Mouse (Mus musculus) adipocyte (in vitro differentiated cells): ENCODE measurements at regions not wholly inside any gene's neighbourhood (a gene's known extent, or its start where the extent isn't known, plus 50 kb on each side); places are given as distances from the start of the nearest gene placed in this dataset.

Source experiments
- DNase-seq: peaks from one replicate; pipeline ENCODE4 v3.0.0-alpha.2; 2016; ENCODE audit warnings: low spot score

DNA sequence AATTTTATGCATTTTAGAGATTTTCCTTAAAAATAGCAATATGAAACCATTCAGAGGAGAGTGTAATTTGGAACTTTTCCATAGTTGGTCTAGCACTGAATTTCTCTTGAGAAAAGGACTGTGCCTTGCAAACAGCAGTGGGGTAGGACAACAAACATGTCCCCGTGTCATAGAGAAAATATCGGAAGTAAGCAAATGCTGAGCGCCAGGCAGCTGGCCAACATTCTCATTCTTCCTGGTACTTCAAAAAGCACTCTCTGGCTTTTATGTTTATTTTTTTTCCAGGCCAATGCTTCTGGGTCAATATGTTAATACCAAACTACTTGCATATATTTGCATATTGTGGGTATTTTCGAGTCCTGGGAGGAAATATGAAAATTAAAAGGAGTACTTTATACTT, 568.5 kb downstream of the Btbd3 start:
- DNase-seq = no peak

DNA sequence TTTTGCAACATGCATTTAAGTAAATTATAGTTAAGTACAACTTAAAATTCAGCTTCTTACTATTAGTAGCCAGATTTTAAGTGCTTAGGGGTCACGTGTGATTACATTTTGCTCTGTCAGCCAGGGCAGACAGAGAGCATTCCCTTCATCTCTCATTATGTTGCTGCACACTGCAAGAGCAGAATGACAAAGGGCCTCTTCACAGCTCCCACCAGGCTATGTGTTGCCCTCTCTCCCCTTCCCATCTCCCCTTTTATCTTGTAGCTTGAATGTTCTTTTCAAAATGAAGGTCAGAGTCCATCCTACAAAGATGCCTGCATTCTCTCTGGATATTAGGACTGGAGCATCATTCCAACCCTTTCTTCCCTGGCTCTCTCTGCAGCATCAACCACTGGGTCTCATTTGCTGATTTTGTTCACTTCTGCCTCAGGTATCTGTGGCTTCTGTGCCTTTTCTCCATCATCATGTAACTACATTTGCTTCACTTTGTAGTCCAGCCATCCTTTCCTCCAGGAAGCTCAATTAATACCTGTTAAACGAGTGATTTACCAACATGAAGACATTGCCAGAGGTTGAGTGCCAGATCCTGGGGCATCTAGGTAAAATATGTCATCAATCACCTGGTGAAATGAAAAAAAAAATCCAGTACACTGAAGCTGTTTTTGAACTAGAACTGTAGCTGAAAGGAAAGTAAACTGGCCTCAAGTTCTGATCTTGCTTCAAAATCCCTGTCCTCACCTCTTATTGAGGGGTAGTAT, 571.6 kb downstream of the Btbd3 start:
- DNase-seq = no peak

DNA sequence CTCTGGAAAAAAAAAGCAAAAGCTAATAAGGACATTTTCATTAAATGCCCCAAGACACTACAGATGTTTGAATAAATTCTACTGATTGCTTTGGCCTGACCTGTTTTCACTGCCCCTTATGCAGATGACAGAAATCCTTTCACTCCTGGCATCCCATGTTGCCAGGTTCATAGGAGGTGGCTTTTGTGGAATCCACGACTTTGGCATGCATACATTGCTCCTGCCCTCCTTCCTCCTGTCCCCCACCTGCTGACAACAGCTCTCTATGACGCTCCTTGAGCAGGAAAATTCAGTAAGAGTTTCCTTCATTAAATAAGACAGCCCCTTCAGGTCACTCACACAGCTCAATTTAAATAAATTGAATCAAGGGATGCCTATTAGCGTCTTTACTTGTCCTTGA, 582.5 kb downstream of the Btbd3 start:
- DNase-seq = no peak

DNA sequence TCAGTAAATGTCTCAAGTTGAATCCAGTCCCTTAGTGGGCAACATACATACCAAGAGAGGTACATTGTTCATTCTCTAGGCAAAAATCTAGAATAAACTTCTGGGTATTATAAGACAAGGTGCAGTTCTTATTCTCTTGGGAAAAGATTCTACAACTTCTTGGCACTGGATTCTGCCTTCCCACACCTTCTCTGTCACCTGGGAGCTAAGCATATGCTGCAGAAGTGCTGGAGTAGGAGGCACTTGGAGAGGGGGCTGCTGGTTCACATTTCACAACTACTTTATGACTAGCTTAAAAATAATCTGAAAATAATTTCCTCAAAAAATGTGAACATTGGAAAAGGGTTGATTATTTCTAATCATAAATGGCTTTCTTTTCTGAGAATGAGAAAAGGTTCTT, 602.8 kb downstream of the Btbd3 start:
- no peak for DNase-seq

DNA sequence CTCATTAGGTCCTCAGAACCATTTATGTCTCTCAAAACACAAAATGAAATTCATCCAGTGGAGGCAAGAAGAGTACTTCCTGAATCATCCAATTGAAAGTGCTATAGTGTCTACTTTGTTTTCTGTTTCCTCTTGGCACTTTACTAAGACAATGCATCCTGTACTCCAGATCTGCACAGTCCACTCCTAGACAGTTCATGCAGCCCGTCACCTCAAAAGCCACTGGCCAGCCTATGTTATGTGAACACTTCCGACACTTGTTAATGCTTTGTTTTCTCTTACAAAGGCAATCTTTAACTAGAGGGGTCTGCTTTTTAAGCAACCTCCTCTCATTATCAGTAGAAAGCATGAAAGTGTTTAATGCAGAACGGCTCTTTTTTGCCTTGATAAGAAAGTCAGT, 597.1 kb upstream of the Sptlc3 start:
- no peak for DNase-seq

DNA sequence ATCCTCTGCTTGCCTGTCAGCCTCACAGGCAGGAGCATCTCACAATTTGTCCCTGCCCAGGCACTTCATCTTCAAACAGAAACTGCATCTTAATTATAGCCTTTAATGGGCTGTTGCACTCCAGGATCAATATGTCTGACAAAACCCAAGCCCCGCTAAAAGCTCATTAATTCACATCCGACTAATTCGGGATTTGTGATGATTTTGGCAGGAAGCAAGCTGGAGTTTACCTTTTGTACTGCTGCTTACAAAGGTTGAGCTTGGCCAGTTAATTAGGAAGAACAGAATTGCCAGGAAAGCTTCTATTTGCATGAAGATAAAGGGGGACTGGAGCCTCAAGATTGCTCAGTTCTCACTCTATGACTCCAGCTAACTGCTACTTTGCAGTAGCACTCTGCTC, 596.6 kb upstream of the Sptlc3 start:
- DNase-seq = no peak

DNA sequence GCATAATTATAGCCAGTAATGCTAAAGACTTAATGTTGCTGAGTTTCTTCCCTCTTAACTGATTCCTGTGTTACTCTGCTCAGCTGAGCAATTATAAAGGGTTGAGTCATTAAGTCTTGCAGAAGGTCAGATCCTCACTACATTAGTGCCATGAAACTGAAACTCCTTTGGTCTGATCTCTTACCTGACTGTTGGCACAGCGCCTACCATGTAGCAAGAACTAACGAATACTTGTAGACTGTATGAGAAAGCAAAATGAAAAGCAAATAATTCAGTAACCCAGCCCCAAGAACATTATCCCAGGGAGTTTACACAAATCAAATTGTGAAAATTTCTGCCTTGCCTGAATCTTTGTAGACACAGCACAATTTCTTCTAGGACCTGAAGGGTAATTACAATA, 556.5 kb upstream of the Sptlc3 start:
- DNase-seq = no peak

DNA sequence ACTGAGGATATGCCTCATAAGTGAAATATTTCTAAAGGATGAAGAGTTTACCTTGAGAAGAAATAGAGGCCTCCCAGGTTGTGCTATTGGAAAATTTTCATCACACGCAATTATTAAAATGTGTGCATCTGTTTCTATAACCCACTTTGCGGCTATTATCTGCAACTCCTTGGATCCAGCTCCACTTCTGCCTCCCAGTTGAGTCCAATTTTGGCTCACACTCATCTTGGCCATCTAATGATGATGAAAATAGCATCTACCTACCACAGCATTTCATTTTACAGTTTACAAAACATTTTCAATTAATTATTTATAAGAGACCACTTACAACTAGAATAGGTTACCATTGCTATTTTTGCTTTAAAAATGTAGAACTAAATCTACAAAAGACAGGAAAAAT, 554.3 kb upstream of the Sptlc3 start:
- DNase-seq = no peak

DNA sequence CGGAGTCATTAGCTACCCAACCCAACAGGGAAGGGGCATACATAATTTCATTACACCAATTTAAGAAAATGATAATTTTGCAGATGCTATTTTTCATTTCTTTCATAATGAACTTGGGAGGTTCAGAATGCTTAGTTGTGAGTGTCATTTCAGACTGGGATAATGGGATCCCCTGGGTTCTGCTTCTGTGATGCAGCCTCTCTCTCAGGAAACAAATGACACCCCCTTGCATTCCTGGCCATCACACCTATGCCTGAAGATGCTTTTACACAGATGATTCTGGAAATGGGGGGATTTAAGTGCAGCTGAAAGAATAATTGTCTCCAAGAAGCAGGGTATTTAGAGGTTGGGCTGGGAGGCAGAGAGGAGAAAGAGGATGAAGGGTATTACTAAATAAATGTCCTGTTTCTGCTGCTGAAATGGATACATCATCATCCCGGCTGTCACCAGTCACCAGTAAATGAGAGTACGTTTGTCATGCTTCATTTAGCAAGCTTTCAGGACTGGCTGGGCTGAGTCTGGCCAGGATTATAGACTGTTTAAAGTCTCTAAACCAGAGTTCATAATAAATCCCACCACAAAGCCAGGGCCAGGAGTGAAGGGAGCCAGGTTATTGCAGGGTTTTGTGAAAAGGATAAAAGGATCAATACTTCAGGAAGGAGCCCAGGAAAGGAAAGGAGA, 527.5 kb upstream of the Sptlc3 start:
- no peak for DNase-seq

DNA sequence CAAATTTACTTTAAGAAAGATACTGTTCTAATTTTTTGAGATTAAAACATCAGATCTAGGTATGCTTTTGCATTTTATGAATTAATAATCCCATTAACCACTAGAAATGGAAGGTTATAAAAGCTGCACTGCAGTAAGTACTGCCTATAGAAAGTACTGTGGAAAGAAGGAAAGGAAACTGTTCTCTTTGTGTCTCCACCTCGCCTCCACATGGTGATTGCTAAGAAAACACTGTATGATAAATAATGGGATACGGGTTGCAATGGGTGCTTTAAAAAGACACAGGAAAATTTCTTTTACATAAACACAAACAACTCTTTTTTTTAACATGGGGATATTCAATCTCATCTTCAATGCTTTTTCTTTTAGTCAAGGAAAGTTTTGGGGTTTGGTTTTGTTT, 519.2 kb upstream of the Sptlc3 start:
- no peak for DNase-seq

DNA sequence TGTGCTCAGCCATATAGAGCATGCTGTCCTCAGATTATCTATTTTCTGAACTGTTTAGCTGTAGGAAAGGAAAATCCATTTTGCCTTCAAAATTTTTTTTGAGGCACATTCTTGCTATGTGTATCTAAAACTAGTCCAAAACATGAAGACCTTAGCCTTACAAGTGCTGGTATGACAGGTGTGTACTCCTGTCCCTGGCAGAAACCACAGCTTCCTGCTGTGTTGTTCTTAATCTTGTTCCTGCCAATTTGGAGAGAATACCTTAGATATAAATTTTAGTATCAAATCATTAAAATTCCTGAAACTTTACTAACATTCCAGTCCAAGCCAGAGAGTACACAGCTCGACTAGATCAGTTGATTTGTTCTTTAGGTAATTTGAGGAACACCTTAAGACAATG, 503.7 kb upstream of the Sptlc3 start:
- DNase-seq = no peak

DNA sequence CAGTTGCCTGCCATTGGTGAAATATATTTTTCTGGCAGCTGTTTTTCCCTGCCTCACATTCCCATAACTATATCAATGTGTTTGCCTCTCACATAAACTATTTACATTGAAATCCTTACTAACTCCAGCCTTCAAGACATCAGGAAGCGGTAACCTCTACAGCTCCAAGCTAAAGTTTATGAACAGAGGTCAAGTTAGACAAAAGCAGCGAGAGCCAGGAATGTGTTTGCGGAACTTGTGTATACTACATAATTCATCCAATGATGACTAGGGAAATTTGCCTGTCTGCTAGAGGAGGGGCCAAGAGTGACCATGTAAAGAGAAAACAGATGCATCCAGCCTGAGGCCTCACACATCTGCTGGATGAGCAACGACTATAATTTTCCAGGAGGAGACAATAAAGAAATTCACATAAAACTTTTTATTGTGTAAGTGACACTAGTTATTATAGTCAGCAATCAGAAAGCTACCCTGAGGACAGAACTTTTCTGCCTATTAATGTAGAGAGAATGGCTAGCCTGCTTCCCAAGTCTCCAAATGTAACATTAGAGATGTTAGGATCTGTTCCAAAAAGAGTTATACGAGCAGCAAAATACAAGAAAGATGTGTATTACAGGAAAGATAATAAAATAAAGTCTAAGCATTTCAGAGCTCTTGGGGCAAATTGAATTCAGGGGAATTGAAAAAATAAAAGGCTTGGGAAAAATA, 461.5 kb upstream of the Sptlc3 start:
- no peak for DNase-seq

DNA sequence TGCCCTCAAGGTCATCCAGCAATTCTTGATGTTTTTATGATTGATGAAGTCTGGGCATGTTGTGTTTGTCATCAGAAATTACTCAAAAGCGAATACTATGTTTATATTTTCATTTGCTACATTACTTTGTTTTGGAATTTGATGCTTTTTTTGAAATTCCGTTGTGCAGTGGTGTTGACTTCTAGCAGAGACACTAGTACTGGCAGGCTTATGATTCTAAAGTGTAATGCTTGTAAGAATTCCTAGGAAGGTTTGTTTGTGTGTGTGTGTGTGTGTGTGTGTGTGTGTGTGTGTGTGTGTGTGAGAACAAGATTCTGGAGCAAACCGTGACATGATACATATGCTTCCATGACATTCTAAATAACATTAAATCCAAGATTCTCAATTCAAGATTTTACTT, 458.9 kb upstream of the Sptlc3 start:
- no peak for DNase-seq

DNA sequence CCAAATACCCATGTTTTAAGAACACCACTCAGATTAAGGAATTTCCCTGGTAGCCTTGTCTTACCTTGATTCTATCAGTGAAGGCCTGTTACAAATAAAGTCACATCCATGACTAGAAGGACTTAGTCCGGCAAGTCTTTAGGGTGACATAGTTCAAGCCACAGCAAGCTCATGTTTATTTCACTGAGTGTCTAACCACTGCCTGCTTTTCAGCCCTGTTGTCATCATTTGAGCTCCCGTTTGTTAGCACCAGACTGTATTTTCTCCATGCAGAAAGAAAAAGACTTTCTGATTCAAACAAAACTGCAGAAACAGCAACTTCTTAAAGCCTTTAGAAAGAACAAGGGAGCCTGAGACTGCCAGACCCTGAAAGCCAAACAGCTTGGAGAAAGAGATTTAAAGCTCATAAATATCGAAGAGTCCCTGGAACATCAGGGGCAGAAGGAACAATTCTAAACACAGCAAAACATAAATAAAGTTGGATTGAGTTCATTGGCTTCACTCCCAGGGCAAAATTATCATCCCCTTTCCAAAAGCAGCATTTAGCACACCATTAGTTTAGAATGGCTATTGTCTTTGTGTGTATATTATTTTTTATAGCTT, 451.9 kb upstream of the Sptlc3 start:
- DNase-seq = no peak

DNA sequence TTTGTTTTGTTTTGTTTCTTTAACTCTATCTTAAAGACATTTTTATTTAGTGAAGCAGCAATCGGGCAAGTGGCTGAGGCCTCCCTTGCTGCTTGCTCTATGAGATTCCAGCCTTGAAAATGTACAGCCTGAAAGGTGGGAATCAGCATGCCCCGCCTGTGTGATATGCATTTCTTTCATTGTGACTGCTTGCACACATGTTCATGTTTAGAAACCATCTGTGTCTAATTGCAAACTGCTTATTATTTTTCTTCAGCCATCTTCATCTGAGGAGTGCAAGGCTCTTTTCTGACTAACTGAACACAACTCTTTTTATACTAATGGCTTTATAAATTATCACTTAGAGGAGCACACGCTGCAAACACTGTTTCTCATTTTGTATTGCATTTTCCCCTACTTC, 449.0 kb upstream of the Sptlc3 start:
- DNase-seq = no peak

DNA sequence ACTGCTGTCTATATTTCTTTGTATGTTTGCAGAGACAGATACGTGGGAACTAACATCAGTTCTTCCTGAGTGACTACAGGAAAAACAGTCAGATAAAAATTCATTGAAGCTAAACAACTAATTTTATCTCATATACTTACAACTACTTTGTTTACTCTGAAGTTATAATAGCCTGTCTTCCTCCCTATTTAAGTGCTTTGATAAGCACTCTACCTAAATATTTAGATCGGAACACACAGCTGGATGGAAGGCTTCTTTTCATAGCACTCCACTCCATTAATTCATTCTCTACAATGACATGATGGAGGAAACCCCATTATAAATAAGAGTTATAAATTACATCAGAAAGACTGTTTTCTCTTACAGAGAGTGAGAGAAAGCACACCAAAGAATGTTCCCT, 438.5 kb upstream of the Sptlc3 start:
- DNase-seq = no peak

DNA sequence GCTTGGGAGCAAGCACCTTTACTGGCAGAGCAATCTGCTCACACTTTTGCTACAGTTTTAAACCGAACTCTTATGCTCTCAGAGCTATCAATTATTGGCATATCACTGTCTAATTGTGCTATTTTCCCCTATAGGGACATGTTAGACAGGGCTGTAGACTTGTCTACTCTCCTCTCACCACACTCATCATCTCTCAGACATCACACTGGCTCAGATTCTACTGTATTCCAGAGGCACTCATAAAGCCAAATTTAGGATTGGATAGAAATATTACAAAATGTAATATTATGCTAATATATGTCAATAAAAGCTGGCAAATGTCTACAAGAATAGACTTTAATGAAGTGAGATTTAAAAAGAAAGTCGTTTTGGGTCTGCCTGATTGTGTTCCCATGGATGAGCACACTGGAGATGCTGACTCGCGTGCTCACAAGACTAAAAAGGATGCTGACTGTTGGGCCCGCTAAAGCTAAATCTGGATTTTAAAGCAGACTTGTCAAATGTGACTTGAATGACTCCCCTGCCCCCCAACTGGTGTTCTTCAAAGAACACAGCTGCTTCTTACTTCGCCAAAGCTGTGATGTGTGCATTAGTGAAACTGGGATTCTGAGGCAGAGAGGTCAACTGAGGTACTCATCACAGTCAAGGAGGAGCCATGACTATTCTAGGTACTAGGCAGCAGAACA, 424.3 kb upstream of the Sptlc3 start:
- DNase-seq = no peak

DNA sequence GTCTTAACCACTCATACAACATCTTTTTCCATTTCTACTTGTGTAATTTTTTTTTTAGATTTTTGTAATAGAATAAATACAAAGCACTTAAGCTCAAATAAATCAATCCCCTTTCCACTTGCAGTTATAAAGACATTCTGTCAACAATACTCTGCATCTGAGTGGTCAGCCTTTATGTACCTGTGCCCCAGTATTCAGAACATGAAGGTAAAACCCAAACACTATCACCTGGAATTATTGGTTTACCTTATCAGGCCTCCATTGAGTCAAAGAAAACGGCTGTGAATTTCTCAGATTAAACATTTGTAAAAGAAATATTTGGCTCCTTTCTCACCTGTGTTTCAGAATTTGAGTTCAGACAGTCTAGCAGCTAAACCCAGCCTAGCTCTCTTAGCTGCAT, 422.0 kb upstream of the Sptlc3 start:
- DNase-seq = no peak

DNA sequence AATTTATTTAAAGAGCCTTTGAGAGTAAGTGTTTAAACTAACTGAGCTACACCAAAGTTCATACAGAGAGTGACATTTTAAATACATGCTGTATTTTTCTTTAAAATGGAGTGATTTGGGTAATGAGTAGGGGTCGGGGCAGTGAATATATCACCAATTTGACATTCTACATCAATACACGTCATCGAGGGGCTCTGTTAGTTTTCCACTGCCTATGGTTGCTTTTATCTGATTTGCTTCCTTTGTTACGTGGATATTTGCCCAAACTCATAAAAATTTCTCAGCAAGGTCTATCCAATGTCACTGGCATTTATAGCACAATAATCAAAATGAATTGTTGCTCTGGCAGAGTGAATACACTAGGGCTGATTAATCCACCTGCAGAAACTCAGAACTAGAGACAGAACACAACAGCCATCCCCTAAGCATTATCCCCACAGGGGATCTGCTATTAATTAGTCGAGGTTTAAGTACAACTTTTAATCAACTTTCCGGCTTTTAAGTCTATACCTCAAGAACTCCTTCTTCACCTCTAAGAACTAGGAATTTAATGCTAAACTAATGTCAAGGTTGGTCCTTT, 400.1 kb upstream of the Sptlc3 start:
- DNase-seq = no peak

DNA sequence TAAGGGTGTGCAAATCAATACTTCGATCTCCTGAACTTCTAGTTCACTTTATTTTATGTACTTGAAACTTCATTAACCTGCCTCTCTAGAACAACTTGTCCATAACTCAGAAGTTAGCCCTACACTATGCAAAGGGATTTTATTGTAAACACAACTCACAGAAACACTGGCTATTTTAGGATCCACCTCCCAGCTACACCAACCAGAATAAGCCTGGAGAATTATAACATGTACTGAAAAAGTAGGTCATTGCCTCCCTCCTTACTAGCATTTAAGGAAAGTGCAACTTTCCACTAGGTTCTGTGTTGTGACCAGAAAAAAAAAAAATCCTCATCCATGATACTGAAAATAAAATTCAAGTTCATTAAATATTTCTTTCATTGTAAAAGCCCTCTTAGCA, 382.0 kb upstream of the Sptlc3 start:
- no peak for DNase-seq

DNA sequence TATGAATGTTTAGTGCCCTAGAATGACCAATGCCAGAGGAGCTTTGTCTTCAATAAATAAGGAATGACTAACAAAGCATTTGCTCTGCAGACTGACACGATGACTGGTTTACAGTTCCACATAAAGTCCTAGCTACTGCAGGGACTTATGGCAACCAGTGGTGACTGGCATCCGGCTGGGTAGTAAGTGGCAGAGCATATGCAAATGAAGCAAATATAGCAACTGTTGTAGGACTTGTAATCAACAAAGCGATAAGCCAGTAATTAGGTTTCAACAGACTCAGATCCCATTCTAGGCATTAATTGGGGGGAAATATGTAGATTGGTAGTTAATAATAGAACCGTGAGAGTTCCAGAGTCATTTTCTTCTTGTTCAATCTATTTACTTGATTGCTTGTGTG, 379.2 kb upstream of the Sptlc3 start:
- no peak for DNase-seq

DNA sequence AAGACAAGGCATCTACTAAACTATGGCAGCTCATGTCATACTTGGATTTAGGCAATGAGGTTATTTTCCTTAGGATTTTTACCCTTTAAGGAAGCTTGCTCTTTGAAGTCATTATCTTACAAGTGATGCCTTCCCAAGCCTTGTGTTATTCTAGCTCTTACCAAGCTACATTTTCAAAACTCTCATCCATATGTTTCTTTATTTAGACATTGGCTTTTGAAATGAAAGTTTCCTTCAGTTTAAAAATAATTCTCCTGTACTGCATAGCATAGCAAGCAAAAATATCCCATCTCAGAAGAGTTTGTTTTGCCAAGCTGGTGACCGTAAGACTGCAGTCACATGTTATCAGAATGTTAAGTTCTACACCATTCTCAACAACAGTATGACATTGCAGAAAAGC, 372.8 kb upstream of the Sptlc3 start:
- no peak for DNase-seq
